Mouse (Mus musculus) intestine, embryonic 14.5 days (tissue): ENCODE measurements around the gene Wdpcp. TPM values are rescaled to one million over a fixed set of nuclear protein-coding genes. Genes with fewer than 3 reads are reported as not detected.

Experiments
- ATAC-seq: fragments of 200-750 bp; cut with Nextera tagmentation; replicated peaks from 2 replicates; pipeline ENCODE4 v1.8.0; 2017; ENCODE audit warnings: low read depth, moderate number of reproducible peaks, moderate TSS enrichment, moderate library complexity; ENCODE audit not compliant: low FRiP score, low TSS enrichment
- DNase-seq: peaks from one replicate; pipeline ENCODE4 v3.0.0-alpha.2; 2018; ENCODE audit warnings: low spot score
- H3K27ac ChIP-seq: fragments of 300-500 bp; sonication (generic); 2 replicates; pipeline ENCODE4 v1.5.1; 2014; ENCODE audit warnings: low read depth, mild to moderate bottlenecking, control low read depth
- H3K27me3 ChIP-seq: fragments of 300-500 bp; sonication (generic); replicated peaks from 2 replicates; pipeline ENCODE4 v1.6.1; 2014; ENCODE audit warnings: low read length, control low read depth; ENCODE audit not compliant: control insufficient read depth, insufficient read depth
- H3K36me3 ChIP-seq: fragments of 300-500 bp; sonication (generic); 2 replicates; pipeline ENCODE4 v1.6.1; 2014; ENCODE audit warnings: low read length, control low read depth; ENCODE audit not compliant: control insufficient read depth, insufficient read depth
- H3K4me1 ChIP-seq: fragments of 300-500 bp; sonication (generic); replicated peaks from 2 replicates; pipeline ENCODE4 v1.6.1; 2014; ENCODE audit warnings: low read length, control low read depth, mixed read lengths; ENCODE audit not compliant: control insufficient read depth, insufficient read depth
- H3K4me2 ChIP-seq: fragments of 300-500 bp; sonication (generic); 2 replicates; pipeline ENCODE4 v1.6.1; 2014; ENCODE audit warnings: low read length
- H3K4me3 ChIP-seq: fragments of 300-500 bp; sonication (generic); 2 replicates; pipeline ENCODE4 v1.5.1; 2014; ENCODE audit warnings: low read depth, low read length, control low read depth, mixed read lengths
- H3K9ac ChIP-seq: fragments of 300-500 bp; sonication (generic); 2 replicates; pipeline ENCODE4 v1.6.1; 2014; ENCODE audit warnings: mild to moderate bottlenecking, low read length
- H3K9me3 ChIP-seq: fragments of 300-500 bp; sonication (generic); 2 replicates; pipeline ENCODE4 v1.6.1; 2016; ENCODE audit warnings: low read length, control low read depth; ENCODE audit not compliant: control insufficient read depth
- WGBS: fragments of 180-500 bp; shearing (Covaris S2); extraction: QIAGEN DNeasy Blood & Tissue Kit; methylation state at CpG from one replicate; pipeline ENCODE4 v1.1.7; 2014; 5-methylcytosine and 5-hydroxymethylcytosine counted together
- polyA plus RNA-seq: library from polyadenylated mRNA; unstranded; fragments of >200 nt; fragmentation: Nextera tagmentation; extraction: Ambion mirVana; gene quantifications from 2 replicates; pipeline ENCODE4 v1.2.1, GENCODE M21; 2014

The Wdpcp gene
- polyA plus RNA-seq, 1 experiment from 2014 or later = 7.1 TPM

- Histone ChIP-seq H3K4me2 (no peak overlapping the region), H3K9me3 (no peaks in the 10 kb centered on the region), H3K27me3 (no peaks in the 10 kb centered on the region), H3K4me1 (no peaks in the 10 kb centered on the region), H3K4me3 (no peak overlapping the region), H3K27ac (no peak overlapping the region), H3K36me3 (no peaks in the 10 kb centered on the region), H3K9ac (no peak overlapping the region)
- 56% methylated on average over 6 of the region's 6 CpGs for WGBS
- DNase-seq (no peak), ATAC-seq (no peak)
Observed at GRCm38 (mm10) chr11:21864000-21864399, 292.0 kb downstream of the Wdpcp start.

- H3K9me3 ChIP-seq = no peaks in the 10 kb centered on the region
- H3K27ac ChIP-seq = no peak overlapping the region
- 78% methylated on average over 6 of the region's 6 CpGs for WGBS
- ATAC-seq (no peak), DNase-seq (no peak)
- no peak overlapping the region for H3K4me2 ChIP-seq
- H3K9ac ChIP-seq = no peak overlapping the region
- no peak overlapping the region for H3K4me3 ChIP-seq
- H3K27me3 ChIP-seq = no peaks in the 10 kb centered on the region
- no peaks in the 10 kb centered on the region for H3K36me3 ChIP-seq
- no peaks in the 10 kb centered on the region for H3K4me1 ChIP-seq
Observed at GRCm38 (mm10) chr11:21864516-21864915, 292.5 kb downstream of the Wdpcp start.

GRCm38 (mm10) chr11:21868675-21869074, 296.6 kb downstream of the Wdpcp start:
- 64% methylated on average over 3 of the region's 3 CpGs for WGBS
- Histone ChIP-seq H3K27ac (no peak overlapping the region), H3K9ac (no peak overlapping the region), H3K4me3 (no peak overlapping the region), H3K36me3 (no peaks in the 10 kb centered on the region), H3K9me3 (no peaks in the 10 kb centered on the region), H3K4me2 (no peak overlapping the region), H3K27me3 (no peaks in the 10 kb centered on the region), H3K4me1 (no peaks in the 10 kb centered on the region)
- no peak for ATAC-seq
- no peak for DNase-seq

- H3K4me2 ChIP-seq = no peak overlapping the region
- no peaks in the 10 kb centered on the region for H3K9me3 ChIP-seq
- H3K27ac ChIP-seq = no peak overlapping the region
- H3K9ac ChIP-seq = no peak overlapping the region
- DNase-seq = no peak
- ATAC-seq = no peak
- 86% methylated on average over 1 of the region's 1 CpGs for WGBS
- no peaks in the 10 kb centered on the region for H3K4me1 ChIP-seq
- no peak overlapping the region for H3K4me3 ChIP-seq
- H3K27me3 ChIP-seq = no peaks in the 10 kb centered on the region
- no peaks in the 10 kb centered on the region for H3K36me3 ChIP-seq
Observed at GRCm38 (mm10) chr11:21870863-21871262, 298.8 kb downstream of the Wdpcp start.

GRCm38 (mm10) chr11:21871728-21872127, 299.7 kb downstream of the Wdpcp start:
- DNase-seq (no peak), ATAC-seq (no peak)
- no peak overlapping the region for H3K4me2 ChIP-seq
- no peak overlapping the region for H3K9ac ChIP-seq
- no peaks in the 10 kb centered on the region for H3K27me3 ChIP-seq
- no peaks in the 10 kb centered on the region for H3K9me3 ChIP-seq
- no peaks in the 10 kb centered on the region for H3K36me3 ChIP-seq
- H3K4me3 ChIP-seq = no peak overlapping the region
- H3K4me1 ChIP-seq = no peaks in the 10 kb centered on the region
- H3K27ac ChIP-seq = no peak overlapping the region
- 62% methylated on average over 4 of the region's 4 CpGs for whole genome bisulfite sequencing

GRCm38 (mm10) chr11:21875077-21875476, 303.0 kb downstream of the Wdpcp start:
- 86% methylated on average over 2 of the region's 2 CpGs for WGBS
- Histone ChIP-seq H3K4me3 (no peak overlapping the region), H3K9me3 (0 out of 2 replicates have a peak, but pooled peaks cover 6% of the 10 kb centered on the region), H3K36me3 (no peaks in the 10 kb centered on the region), H3K27me3 (no peaks in the 10 kb centered on the region), H3K4me1 (no peaks in the 10 kb centered on the region), H3K27ac (no peak overlapping the region), H3K4me2 (no peak overlapping the region), H3K9ac (no peak overlapping the region)
- DNase-seq (no peak), ATAC-seq (no peak)

GRCm38 (mm10) chr11:21894696-21895095, 322.7 kb downstream of the Wdpcp start:
- ATAC-seq (no peak), DNase-seq (no peak)
- WGBS = 79% methylated on average over 3 of the region's 3 CpGs
- Histone ChIP-seq H3K4me1 (no peaks in the 10 kb centered on the region), H3K9me3 (no peaks in the 10 kb centered on the region), H3K27me3 (no peaks in the 10 kb centered on the region), H3K36me3 (no peaks in the 10 kb centered on the region), H3K27ac (no peak overlapping the region), H3K9ac (no peak overlapping the region), H3K4me2 (no peak overlapping the region), H3K4me3 (no peak overlapping the region)

GRCm38 (mm10) chr11:21922531-21922930, 350.5 kb downstream of the Wdpcp start:
- Histone ChIP-seq H3K36me3 (no peaks in the 10 kb centered on the region), H3K9me3 (no peaks in the 10 kb centered on the region), H3K27ac (no peak overlapping the region), H3K9ac (no peak overlapping the region), H3K4me2 (no peak overlapping the region), H3K4me3 (no peak overlapping the region), H3K27me3 (no peaks in the 10 kb centered on the region), H3K4me1 (no peaks in the 10 kb centered on the region)
- 82% methylated on average over 3 of the region's 3 CpGs for WGBS
- ATAC-seq (no peak), DNase-seq (no peak)
